Mouse (Mus musculus): Measurements from ENCODE around the gene Tctn1. TPM values are rescaled to one million over a fixed set of nuclear protein-coding genes. Genes with fewer than 3 reads are reported as not detected.

Tctn1 gene
- 2.4 TPM for polyA plus RNA-seq (2017; shearing (Covaris generic))

DNA sequence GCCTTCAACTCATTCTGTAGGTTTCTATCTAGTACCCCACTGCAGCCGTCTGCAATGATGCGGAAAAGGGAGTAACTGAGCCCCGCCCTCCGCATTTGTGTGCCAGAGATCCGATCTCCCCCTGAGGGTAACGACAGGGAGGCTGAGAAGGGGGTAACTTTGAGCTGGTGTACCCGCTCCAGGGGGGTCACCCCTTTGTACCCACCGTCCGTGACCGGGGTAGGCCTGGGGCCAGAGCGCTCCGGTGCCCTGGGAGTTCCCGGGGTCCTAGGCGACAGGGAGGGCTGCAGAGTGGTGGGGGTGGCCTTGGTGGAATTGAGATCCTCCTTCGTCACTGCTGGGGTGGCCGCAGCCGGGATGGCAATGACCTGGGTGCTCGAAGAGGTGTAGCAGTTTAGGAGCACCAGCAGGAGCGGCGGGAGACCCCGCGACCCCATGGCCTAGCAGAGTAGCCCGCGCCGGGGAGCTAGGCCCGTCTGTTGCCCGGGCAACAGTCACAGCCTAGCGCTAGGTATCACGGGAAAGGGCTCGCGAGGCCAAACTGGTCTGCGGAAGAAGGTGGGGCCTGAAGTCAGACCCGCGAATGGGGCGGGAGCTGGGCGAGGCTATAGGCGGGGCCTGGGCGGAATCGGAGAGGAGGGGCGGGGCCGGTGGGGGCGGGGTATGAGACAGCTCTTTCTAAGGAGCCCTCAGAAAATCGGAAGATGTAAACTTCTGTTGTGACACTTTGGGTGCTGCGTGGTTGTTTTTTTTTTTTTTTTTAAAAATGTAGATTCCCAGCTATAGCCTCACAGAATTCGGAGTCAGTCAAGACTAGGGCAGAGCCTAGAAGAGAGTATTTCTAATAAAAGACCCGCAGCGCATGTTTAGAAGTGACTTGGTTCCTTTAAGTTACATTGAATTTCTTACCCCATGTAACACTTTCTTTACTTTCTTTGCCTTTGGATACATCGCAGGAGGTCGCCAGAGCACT, at the start of gene Tctn1:
TSS of gene Tctn1 (minus strand) at position 528 of the 973 bp plus-strand sequence.

GRCm38 (mm10) chr5:122284183-122285028, 20.1 kb upstream of the Tctn1 start, which contains the start of gene Pptc7:
Gene Pptc7, plus strand, starts transcription at chr5:122284365.

GRCm38 (mm10) chr5:122206475-122206874, 57.8 kb downstream of the Tctn1 start, which contains the start of gene Hvcn1:
Gene Hvcn1, plus strand, starts transcription at chr5:122206804.

Other genes with a start within 250 kb of the Tctn1 start
- gene Cux2, start 214.4 kb downstream of the Tctn1 start, polyA plus RNA-seq (2017; shearing (Covaris generic)): 0.16 TPM
- not detected for gene Myl2, start 163.5 kb downstream of the Tctn1 start, polyA plus RNA-seq (2017; shearing (Covaris generic))
- 0.67 TPM for gene Ccdc63, start 123.6 kb downstream of the Tctn1 start, polyA plus RNA-seq (2017; shearing (Covaris generic))
- 51.6 TPM for gene Ppp1cc, start 106.2 kb downstream of the Tctn1 start, polyA plus RNA-seq (2017; shearing (Covaris generic))
- gene Hvcn1, start 57.7 kb downstream of the Tctn1 start, polyA plus RNA-seq (2017; shearing (Covaris generic)): 125 TPM
- gene Pptc7, start 19.9 kb upstream of the Tctn1 start, polyA plus RNA-seq (2017; shearing (Covaris generic)): 14.5 TPM
- gene Rad9b, start 89.8 kb upstream of the Tctn1 start, polyA plus RNA-seq (2017; shearing (Covaris generic)): 11.2 TPM
- gene Vps29, start 89.9 kb upstream of the Tctn1 start, polyA plus RNA-seq (2017; shearing (Covaris generic)): 158 TPM
- gene Gpn3, start 107.4 kb upstream of the Tctn1 start, polyA plus RNA-seq (2017; shearing (Covaris generic)): 77.2 TPM
- 12.7 TPM for gene Fam216a, start 107.9 kb upstream of the Tctn1 start, polyA plus RNA-seq (2017; shearing (Covaris generic))
- 568 TPM for gene Arpc3, start 127.4 kb upstream of the Tctn1 start, polyA plus RNA-seq (2017; shearing (Covaris generic))
- 40.0 TPM for gene Anapc7, start 157.2 kb upstream of the Tctn1 start, polyA plus RNA-seq (2017; shearing (Covaris generic))
- gene Atp2a2, start 237.8 kb upstream of the Tctn1 start, polyA plus RNA-seq (2017; shearing (Covaris generic)): 7.2 TPM